Mouse (Mus musculus): ENCODE measurements around the gene Clec12a. TPM values are rescaled to one million over a fixed set of nuclear protein-coding genes. Genes with fewer than 3 reads are reported as not detected.
A peak's percentile ranks its signal among the peaks of the same experiment; 100 is the strongest.

Clec12a gene
- polyA plus RNA-seq, 1 experiment from 2014 or later, result 0.88 TPM

GRCm38 (mm10) chr6:129393732-129394131 is 51.2 kb downstream of the Clec12a start:
- no peak overlapping the region for H3K4me2 ChIP-seq (ENCODE audit: low read depth, low read length)
- H3K27me3 ChIP-seq (replicated peaks; ENCODE audit: control insufficient read depth, insufficient read depth, low read length), result no peaks in the 10 kb centered on the region
- H3K4me3 ChIP-seq (ENCODE audit: low read length), result no peak overlapping the region
- H3K9me3 ChIP-seq (ENCODE audit: control insufficient read depth, low read length), result no peaks in the 10 kb centered on the region
- H3K36me3 ChIP-seq (ENCODE audit: control insufficient read depth, insufficient read depth, low read length), result no peaks in the 10 kb centered on the region
- no peak for ATAC-seq
- no peak overlapping the region for H3K27ac ChIP-seq (ENCODE audit: low read length)
- H3K4me1 ChIP-seq (ENCODE audit: control insufficient read depth, insufficient read depth, low read length), result no peaks in the 10 kb centered on the region
- WGBS, result 72% methylated on average over 6 of the region's 6 CpGs
- no peak overlapping the region for H3K9ac ChIP-seq (ENCODE audit: low read depth, low read length)

- no peak within 1 kb of the TSS for H3K27ac ChIP-seq (ENCODE audit: low read length)
- WGBS, result 85% methylated on average over 8 of the region's 8 CpGs
Measured at GRCm38 (mm10) chr6:129396997-129397396, 54.5 kb downstream of the Clec12a start, which contains the start of gene Clec1b. Gene Clec1b (plus strand): TSS chr6:129397297.

GRCm38 (mm10) chr6:129399945-129400344 is 57.5 kb downstream of the Clec12a start:
- ATAC-seq, result no peak
- WGBS, result 61% methylated on average over 6 of the region's 6 CpGs

More at GRCm38 (mm10) chr6:129396997-129397396, 54.5 kb downstream of the Clec12a start, which contains the start of gene Clec1b:
- H3K9ac ChIP-seq (ENCODE audit: low read depth, low read length), result no peak within 1 kb of the TSS
- no peak within 1 kb of the TSS for H3K4me2 ChIP-seq (ENCODE audit: low read depth, low read length)
- H3K9me3 ChIP-seq (ENCODE audit: control insufficient read depth, low read length), result no peaks in the 10 kb centered on the region
- no peaks in the 10 kb centered on the region for H3K27me3 ChIP-seq (replicated peaks; ENCODE audit: control insufficient read depth, insufficient read depth, low read length)
- H3K4me1 ChIP-seq (ENCODE audit: control insufficient read depth, insufficient read depth, low read length), result no peaks in the 10 kb centered on the region
- H3K4me3 ChIP-seq (ENCODE audit: low read length), result no peak within 1 kb of the TSS
- no peak for ATAC-seq
- H3K36me3 ChIP-seq (ENCODE audit: control insufficient read depth, insufficient read depth, low read length), result no peaks in the 10 kb centered on the region

GRCm38 (mm10) chr6:129402404-129402803 is 59.9 kb downstream of the Clec12a start:
- no peak for ATAC-seq
- 95% methylated on average over 2 of the region's 2 CpGs for WGBS
- Histone ChIP-seq H3K27me3 (replicated peaks; ENCODE audit: control insufficient read depth, insufficient read depth, low read length) (no peaks in the 10 kb centered on the region), H3K9me3 (ENCODE audit: control insufficient read depth, low read length) (no peaks in the 10 kb centered on the region), H3K4me2 (ENCODE audit: low read depth, low read length) (no peak overlapping the region), H3K27ac (ENCODE audit: low read length) (no peak overlapping the region), H3K36me3 (ENCODE audit: control insufficient read depth, insufficient read depth, low read length) (no peaks in the 10 kb centered on the region), H3K4me1 (ENCODE audit: control insufficient read depth, insufficient read depth, low read length) (no peaks in the 10 kb centered on the region), H3K4me3 (ENCODE audit: low read length) (no peak overlapping the region), H3K9ac (ENCODE audit: low read depth, low read length) (no peak overlapping the region)

More at GRCm38 (mm10) chr6:129399945-129400344, 57.5 kb downstream of the Clec12a start:
- H3K9ac ChIP-seq (ENCODE audit: low read depth, low read length), result no peak overlapping the region
- no peaks in the 10 kb centered on the region for H3K36me3 ChIP-seq (ENCODE audit: control insufficient read depth, insufficient read depth, low read length)
- no peaks in the 10 kb centered on the region for H3K27me3 ChIP-seq (replicated peaks; ENCODE audit: control insufficient read depth, insufficient read depth, low read length)
- no peak overlapping the region for H3K4me2 ChIP-seq (ENCODE audit: low read depth, low read length)
- no peaks in the 10 kb centered on the region for H3K4me1 ChIP-seq (ENCODE audit: control insufficient read depth, insufficient read depth, low read length)
- H3K4me3 ChIP-seq (ENCODE audit: low read length), result no peak overlapping the region
- no peak overlapping the region for H3K27ac ChIP-seq (ENCODE audit: low read length)
- no peaks in the 10 kb centered on the region for H3K9me3 ChIP-seq (ENCODE audit: control insufficient read depth, low read length)

GRCm38 (mm10) chr6:129403391-129403790 is 60.9 kb downstream of the Clec12a start:
- Histone ChIP-seq H3K9ac (ENCODE audit: low read depth, low read length) (no peak overlapping the region), H3K36me3 (ENCODE audit: control insufficient read depth, insufficient read depth, low read length) (no peaks in the 10 kb centered on the region), H3K27ac (ENCODE audit: low read length) (no peak overlapping the region), H3K27me3 (replicated peaks; ENCODE audit: control insufficient read depth, insufficient read depth, low read length) (no peaks in the 10 kb centered on the region), H3K4me3 (ENCODE audit: low read length) (no peak overlapping the region), H3K4me1 (ENCODE audit: control insufficient read depth, insufficient read depth, low read length) (no peaks in the 10 kb centered on the region), H3K9me3 (ENCODE audit: control insufficient read depth, low read length) (no peaks in the 10 kb centered on the region), H3K4me2 (ENCODE audit: low read depth, low read length) (no peak overlapping the region)
- no peak for ATAC-seq
- whole genome bisulfite sequencing, result 77% methylated on average over 6 of the region's 6 CpGs

GRCm38 (mm10) chr6:129405999-129406398 is 63.5 kb downstream of the Clec12a start:
- ATAC-seq, result no peak
- Histone ChIP-seq H3K27me3 (replicated peaks; ENCODE audit: control insufficient read depth, insufficient read depth, low read length) (no peaks in the 10 kb centered on the region), H3K4me3 (ENCODE audit: low read length) (no peak overlapping the region), H3K36me3 (ENCODE audit: control insufficient read depth, insufficient read depth, low read length) (no peaks in the 10 kb centered on the region), H3K4me2 (ENCODE audit: low read depth, low read length) (no peak overlapping the region), H3K27ac (ENCODE audit: low read length) (no peak overlapping the region), H3K9ac (ENCODE audit: low read depth, low read length) (no peak overlapping the region), H3K9me3 (ENCODE audit: control insufficient read depth, low read length) (no peaks in the 10 kb centered on the region), H3K4me1 (ENCODE audit: control insufficient read depth, insufficient read depth, low read length) (no peaks in the 10 kb centered on the region)

- Histone ChIP-seq H3K27ac (ENCODE audit: low read length) (0 out of 2 replicates have a peak overlapping the region, but pooled peaks have one; percentile 15), H3K4me3 (ENCODE audit: low read length) (no peak overlapping the region), H3K9me3 (ENCODE audit: control insufficient read depth, low read length) (no peaks in the 10 kb centered on the region), H3K4me2 (ENCODE audit: low read depth, low read length) (no peak overlapping the region), H3K9ac (ENCODE audit: low read depth, low read length) (no peak overlapping the region), H3K27me3 (replicated peaks; ENCODE audit: control insufficient read depth, insufficient read depth, low read length) (no peaks in the 10 kb centered on the region), H3K36me3 (ENCODE audit: control insufficient read depth, insufficient read depth, low read length) (no peaks in the 10 kb centered on the region), H3K4me1 (ENCODE audit: control insufficient read depth, insufficient read depth, low read length) (no peaks in the 10 kb centered on the region)
- WGBS, result 40% methylated on average over 2 of the region's 2 CpGs
- ATAC-seq, result no peak
Measured at GRCm38 (mm10) chr6:129407324-129407723, 64.8 kb downstream of the Clec12a start.

GRCm38 (mm10) chr6:129408562-129408961 is 66.1 kb downstream of the Clec12a start, which contains the start of gene Clec9a:
Gene Clec9a (plus strand): TSS chr6:129408862.
- 85% methylated on average over 2 of the region's 2 CpGs for WGBS
- H3K27me3 ChIP-seq (replicated peaks; ENCODE audit: control insufficient read depth, insufficient read depth, low read length), result no peaks in the 10 kb centered on the region
- H3K4me2 ChIP-seq (ENCODE audit: low read depth, low read length), result no peak within 1 kb of the TSS
- no peak for ATAC-seq
- H3K36me3 ChIP-seq (ENCODE audit: control insufficient read depth, insufficient read depth, low read length), result no peaks in the 10 kb centered on the region
- no peak within 1 kb of the TSS for H3K27ac ChIP-seq (ENCODE audit: low read length)
- no peaks in the 10 kb centered on the region for H3K4me1 ChIP-seq (ENCODE audit: control insufficient read depth, insufficient read depth, low read length)
- no peaks in the 10 kb centered on the region for H3K9me3 ChIP-seq (ENCODE audit: control insufficient read depth, low read length)
- no peak within 1 kb of the TSS for H3K4me3 ChIP-seq (ENCODE audit: low read length)
- no peak within 1 kb of the TSS for H3K9ac ChIP-seq (ENCODE audit: low read depth, low read length)

GRCm38 (mm10) chr6:129414177-129414576 is 71.7 kb downstream of the Clec12a start:
- no peak for ATAC-seq
- no peaks in the 10 kb centered on the region for H3K9me3 ChIP-seq (ENCODE audit: control insufficient read depth, low read length)
- H3K27ac ChIP-seq (ENCODE audit: low read length), result no peak overlapping the region
- no peak overlapping the region for H3K9ac ChIP-seq (ENCODE audit: low read depth, low read length)
- H3K4me2 ChIP-seq (ENCODE audit: low read depth, low read length), result no peak overlapping the region
- no peaks in the 10 kb centered on the region for H3K4me1 ChIP-seq (ENCODE audit: control insufficient read depth, insufficient read depth, low read length)
- no peak overlapping the region for H3K4me3 ChIP-seq (ENCODE audit: low read length)
- H3K36me3 ChIP-seq (ENCODE audit: control insufficient read depth, insufficient read depth, low read length), result no peaks in the 10 kb centered on the region
- 51% methylated on average over 1 of the region's 1 CpGs for WGBS
- no peaks in the 10 kb centered on the region for H3K27me3 ChIP-seq (replicated peaks; ENCODE audit: control insufficient read depth, insufficient read depth, low read length)

Data from intestine, embryonic 16.5 days (tissue).